Mouse (Mus musculus): ENCODE results near the gene Vmn1r49.
"Not testable (repeated sequence)": the region's sequence is repeated elsewhere in the genome, so short reads cannot be mapped to it uniquely, and the experiment has no call there.

The Vmn1r49 gene

DNA sequence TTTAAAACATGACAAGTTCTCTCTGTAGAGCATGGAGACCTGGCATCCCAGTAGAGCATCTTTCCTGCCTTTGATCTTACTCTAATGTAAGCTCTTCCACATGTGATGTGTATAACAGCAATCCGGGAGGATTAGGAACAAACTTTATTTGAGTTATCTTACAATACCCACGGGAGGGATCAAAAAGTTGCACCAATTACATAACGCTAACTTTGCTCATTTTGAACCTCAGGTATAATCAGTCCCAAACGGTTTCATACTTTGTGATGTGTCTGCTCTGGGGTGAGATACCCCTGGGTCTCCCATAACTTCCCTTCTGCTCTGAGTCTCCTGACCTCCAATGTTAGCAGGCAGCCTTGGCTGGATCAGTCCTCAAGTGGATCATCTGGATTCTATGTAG is at the start of gene Vmn1r49:
Gene Vmn1r49, minus strand, starts transcription at position 101 of the 400 bp plus-strand sequence.
- no peak for DNase-seq (ENCODE audit: low spot score in 2 of 2)

DNA sequence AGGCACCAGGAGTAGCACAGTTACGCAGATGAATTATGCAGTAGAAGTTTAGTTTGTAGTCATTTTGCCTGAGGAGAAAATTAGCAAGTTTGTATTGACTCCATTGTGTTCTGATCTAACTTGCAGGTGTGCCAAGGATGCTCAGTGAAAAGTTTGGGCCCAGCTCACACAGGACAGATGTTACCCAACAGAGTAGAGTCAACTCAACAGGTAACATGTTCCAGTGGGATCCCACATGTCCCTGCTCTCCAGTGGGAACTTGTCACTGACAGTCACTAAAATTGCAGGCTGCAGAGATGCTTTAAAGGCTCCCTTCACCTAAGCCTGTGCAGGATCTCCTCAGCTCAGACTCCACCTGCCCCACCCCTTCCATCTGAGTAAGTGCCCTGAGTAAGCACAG is 44.0 kb upstream of the Vmn1r49 start, which contains the start of gene Vmn1r51:
Gene Vmn1r51, plus strand, starts transcription at position 301 of the 400 bp plus-strand sequence.
- not testable (repeated sequence) for DNase-seq (ENCODE audit: low spot score in 2 of 2)

DNA sequence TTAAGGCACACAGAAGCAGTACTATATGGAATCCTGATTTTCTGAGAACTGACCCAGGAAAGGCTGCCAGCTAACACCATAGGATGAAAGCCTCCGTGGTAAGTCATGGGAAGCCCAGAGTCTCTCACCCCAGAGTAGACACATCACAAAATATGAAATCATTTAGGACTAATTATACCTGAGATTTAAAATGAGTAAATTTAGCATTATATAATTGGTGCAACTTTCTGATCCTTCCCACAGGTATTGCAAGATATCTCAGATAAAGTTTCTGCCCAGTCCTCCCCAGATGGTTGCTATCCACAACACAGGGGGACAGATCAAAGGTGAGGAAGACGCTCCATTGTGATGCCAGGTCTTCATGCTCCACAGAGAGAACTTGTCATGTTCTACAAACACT is 22.8 kb upstream of the Vmn1r49 start, which contains the start of gene Vmn1r50:
Gene Vmn1r50, plus strand, starts transcription at position 301 of the 400 bp plus-strand sequence.
- DNase-seq (ENCODE audit: low spot score in 2 of 2) = no peak

DNA sequence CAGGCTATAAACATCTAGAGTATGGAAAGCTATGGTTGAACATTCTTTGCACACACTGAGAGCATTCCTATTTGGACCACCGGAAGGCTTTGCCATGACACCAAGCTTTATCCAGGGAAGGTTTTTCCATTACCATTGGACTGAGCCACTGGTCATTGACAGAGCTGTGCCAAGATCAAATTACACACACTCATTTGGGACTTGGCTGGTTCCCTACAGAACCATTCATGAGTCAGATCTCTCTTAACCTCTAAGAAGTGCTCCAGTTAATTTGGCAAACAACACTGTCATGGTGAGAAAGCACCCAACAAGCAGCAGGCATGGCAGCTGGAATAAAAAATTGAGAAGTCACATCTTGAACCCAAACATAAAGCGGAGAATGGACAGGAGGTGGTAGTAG is 22.3 kb upstream of the Vmn1r49 start:
- no peak for DNase-seq (ENCODE audit: low spot score in 2 of 2)

DNA sequence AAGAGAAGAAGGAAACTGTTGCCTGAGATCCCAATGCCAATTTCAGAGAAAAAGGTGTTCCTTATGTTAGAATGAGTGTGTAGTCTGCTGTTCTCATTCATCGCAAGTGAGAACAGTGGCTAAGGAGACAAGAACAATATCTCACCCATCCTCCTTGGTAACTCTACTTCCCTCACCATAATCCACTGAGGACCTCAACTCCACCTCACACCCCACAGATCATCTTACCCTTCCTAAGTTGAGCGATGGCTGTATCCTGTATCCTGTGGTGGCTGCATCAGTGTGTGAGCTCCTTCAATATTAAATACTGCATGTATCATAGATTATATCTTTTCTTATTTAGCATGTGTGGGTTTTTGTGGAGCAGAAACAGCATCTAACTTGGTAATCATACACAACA is 41.6 kb downstream of the Vmn1r49 start, which contains the start of gene Vmn1r48:
Gene Vmn1r48, minus strand, starts transcription at position 101 of the 400 bp plus-strand sequence.
- DNase-seq (ENCODE audit: low spot score in 2 of 2) = not testable (repeated sequence)

Measured in right cerebral cortex, adult 2 months (tissue).